Mouse (Mus musculus): Measurements from ENCODE around the gene Gm3336.

Gm3336 gene

DNA sequence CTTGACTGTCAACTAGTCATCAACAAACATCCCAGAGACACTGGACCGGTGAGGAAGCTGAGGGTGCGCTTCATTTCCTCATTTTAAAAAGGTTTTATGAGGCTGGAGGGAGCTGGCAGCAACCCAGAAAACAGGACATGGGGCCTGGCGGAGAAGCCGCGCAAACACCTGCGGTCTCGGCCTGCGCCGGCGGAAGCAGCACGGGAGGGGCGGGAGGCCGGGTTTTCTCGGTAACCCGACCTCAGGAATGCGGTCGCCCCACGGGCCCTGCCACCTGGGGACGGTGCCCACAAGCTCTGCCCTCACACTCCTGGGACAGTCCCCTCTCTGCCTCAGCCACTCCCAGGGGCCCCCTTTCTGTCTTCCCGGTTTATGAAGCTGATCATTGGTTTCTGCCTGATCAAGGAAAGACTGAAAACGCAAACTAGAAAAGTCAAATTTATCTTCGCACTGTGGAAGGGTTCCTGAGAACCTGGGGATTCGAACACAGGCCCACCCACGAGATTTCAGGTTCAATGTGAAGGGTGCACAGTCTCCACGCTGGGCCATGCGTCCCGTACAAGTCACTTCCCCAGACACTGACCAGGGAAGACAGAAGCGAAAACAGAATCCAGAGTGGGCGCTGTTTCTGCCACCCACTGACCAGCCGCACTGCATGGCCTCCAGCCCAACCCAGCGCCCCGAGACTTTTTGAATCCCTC is 22.9 kb upstream of the Gm3336 start:
- DNase-seq (ENCODE audit: low spot score): no peak

DNA sequence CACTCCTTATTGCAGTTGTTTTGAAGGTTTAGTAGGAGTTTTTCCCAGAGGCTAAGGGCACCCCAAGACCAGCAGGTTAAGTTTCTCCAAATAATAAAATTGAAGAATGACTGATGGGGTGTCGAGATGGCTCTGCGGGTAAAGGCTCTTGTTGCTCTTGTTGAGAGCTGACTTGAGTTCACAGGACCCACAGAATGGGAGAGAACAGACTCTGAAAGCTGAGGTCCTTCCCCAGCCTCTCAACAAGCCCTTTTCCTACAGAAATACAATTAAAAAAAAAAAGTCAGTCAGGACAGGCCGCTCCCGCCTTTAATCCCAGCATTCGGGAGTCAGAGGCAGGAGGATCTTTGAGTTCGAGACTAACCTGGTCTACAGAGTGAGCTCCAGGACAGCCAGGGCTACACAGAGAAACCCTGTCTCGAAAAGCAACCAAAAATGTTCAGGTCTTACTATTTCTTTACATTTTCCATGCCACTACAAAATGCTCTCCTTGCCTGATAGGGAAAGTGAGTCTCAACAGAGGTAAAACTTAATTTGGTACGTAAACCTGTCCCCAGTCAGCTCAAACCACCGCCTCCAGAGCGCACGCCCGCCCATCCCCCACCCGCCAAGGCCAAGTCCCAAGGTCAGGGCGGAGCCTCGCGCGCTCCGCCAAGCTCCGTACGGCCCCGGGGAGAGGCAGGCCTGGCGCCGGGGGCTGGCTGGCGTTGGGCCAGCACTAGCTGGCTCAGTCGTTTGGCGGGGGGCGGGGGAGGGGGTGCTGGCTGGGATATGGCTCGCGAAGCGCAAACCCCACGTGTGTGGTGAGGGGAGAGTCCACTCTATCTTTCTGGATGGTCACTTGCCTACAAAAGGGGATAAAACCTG is 22.1 kb upstream of the Gm3336 start:
- DNase-seq (ENCODE audit: low spot score): peak; percentile 71

DNA sequence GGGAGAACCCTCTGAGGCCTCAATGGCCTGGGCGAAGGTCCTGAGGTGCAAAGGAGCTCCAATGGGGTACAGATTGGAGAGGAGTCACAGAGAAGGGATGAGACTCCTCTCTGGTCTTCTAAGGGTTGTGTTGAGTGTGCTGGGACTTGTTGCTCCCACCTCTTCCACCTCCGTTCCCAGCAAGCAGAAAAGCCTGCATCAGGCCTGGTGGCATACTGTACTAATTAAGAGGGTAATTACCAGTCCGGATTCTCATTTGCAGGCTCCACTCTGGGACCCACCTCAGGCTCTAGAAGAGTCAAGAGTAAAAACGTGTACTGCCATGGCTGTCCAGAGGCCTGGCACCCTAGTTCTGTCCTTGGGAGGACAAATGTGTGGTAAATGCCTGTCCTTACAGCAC is 21.4 kb upstream of the Gm3336 start:
- no peak for DNase-seq (ENCODE audit: low spot score)

DNA sequence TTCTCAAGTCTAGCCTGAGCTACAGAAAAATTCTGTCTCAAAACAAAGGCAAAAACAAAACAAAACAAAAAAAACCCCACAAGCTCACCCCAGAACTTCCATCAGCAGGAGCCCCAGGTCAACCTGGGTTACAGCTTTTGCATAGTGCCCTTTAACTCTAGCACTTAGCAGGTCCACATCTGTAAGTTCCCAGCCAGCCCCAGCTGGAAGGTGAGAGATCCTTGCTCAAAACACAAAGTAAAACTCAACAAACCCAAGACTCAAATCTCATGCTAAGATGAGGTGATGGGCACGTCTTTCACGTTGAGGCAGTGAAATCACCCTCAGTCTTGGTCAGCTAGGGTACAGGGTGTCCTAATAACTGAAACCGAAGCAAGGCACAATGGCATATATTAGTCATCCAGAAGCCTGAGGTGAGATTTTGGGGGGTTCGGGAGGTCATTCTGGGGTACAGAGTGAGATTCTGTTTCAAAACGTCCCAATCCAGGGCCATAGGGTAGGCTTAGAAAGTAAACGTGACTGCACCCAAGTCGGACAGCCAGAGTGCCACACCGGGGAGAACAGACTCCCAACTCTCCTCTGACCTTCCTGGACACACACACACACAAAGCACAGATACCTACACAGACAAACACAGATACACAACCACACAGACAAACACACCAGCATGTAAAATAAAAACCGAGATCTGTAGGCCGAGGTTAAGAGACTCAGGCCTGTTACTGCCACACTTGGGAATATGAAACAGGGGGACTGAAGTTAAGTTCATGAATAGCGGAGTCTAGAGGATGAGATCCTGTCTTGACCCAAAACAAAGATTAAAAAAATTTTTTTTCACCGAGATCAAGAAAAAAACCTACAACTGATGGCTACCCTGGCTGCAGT is 20.7 kb upstream of the Gm3336 start:
- no peak for DNase-seq (ENCODE audit: low spot score)

DNA sequence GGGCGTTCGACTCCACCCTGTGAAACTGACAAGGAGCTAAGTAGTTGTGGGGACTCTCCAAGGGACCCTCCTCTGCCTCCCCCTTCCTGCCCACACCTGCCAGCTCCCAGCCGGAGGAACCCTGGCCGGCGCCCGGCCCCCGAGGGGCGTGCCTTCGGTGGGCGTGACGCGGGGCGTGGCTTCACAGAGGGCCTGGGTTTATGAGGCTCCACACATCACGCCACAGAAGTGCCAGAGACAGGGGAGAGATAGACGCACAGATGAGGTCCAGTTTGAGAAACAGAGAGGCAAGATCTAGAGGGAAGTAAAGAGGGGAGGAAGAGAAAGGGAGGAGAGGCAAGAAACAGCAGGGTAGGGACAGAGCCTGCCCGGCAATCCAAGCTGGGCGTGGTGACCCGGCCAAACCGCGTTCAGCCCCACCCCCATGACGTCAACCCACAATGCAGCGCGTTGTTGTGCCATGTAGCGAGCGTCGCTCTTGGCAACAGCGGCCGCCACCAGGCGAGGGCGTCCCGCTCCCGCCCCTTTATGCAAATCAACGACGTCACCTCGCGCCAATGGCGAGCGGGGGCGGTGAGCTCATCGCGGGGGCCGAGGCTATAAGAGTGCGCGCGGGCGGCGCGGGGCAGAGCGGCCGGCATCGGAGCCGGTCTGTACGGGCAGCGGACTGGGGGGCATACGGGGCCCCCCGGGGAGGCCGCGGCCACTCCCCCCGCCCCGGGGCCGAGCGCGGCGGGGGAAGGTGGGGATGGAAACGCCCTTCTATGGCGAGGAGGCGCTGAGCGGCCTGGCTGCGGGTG is 19.8 kb upstream of the Gm3336 start, which contains the start of gene Jund:
TSS of gene Jund (plus strand) at position 640 of the 800 bp plus-strand sequence.
- DNase-seq (ENCODE audit: low spot score): peak; percentile 100

DNA sequence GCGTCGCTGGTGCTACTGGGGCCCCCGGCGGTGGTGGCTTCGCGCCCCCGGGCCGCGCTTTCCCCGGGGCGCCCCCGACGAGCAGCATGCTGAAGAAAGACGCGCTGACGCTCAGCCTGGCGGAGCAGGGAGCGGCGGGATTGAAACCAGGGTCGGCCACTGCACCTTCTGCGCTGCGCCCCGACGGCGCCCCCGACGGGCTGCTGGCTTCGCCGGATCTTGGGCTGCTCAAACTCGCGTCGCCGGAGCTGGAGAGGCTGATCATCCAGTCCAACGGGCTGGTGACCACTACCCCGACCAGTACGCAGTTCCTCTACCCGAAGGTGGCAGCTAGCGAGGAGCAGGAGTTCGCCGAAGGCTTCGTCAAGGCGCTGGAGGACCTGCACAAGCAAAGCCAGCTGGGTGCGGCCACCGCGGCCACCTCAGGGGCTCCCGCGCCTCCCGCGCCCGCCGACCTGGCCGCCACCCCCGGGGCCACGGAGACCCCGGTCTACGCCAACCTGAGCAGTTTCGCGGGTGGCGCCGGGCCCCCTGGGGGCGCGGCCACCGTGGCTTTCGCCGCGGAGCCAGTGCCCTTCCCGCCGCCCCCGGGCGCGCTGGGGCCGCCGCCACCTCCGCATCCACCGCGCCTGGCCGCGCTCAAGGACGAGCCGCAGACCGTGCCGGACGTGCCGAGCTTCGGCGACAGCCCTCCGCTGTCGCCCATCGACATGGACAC is 19.1 kb upstream of the Gm3336 start:
- no peak for DNase-seq (ENCODE audit: low spot score)

DNA sequence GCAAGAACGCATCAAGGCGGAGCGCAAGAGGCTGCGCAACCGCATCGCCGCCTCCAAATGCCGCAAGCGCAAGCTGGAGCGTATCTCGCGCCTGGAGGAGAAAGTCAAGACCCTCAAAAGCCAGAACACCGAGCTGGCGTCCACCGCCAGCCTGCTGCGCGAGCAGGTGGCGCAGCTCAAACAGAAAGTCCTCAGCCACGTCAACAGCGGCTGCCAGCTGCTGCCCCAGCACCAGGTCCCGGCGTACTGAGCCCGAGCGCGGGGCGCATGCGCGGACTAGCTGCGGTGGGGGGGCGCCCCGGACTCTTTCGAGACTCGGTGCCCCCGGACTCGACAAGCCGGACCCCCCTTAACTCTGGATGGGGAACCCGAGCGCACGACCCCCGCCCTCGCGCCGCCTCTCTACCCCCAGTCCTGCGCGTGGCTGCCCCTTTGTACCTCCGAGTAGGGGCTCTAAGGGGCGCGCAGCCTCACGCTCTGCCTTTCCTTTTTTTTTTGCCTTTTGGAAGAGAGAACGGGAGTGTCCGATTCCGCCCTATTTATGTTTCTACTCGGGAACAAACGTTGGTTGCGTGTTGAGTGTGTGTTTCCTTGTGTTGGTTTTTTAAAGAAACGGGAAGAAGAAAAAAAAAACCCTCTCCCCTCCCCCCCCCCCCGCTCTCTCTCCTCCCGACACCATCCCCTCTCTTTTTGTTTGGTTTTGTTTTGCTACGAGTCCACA is 18.3 kb upstream of the Gm3336 start:
- DNase-seq (ENCODE audit: low spot score): peak; percentile 85

DNA sequence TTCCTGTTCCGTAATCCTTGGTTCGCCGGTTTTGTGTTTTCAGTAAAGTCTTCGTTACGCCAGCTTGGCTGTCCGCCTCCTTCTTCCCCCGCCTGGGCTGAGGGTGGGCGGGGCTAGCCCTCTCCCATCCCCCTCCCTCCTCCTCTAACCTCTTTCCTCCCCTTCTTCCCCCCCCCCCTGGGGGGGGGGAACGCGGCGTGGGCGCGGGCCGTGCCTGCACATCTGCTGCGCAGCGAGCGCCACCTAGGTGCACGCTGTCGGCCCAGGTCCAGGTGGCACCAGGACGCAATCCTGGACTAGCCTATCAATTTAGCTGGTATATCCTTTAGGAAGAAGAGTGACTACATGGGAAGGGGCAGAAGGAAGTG is 17.8 kb upstream of the Gm3336 start:
- DNase-seq (ENCODE audit: low spot score): peak; percentile 90

DNA sequence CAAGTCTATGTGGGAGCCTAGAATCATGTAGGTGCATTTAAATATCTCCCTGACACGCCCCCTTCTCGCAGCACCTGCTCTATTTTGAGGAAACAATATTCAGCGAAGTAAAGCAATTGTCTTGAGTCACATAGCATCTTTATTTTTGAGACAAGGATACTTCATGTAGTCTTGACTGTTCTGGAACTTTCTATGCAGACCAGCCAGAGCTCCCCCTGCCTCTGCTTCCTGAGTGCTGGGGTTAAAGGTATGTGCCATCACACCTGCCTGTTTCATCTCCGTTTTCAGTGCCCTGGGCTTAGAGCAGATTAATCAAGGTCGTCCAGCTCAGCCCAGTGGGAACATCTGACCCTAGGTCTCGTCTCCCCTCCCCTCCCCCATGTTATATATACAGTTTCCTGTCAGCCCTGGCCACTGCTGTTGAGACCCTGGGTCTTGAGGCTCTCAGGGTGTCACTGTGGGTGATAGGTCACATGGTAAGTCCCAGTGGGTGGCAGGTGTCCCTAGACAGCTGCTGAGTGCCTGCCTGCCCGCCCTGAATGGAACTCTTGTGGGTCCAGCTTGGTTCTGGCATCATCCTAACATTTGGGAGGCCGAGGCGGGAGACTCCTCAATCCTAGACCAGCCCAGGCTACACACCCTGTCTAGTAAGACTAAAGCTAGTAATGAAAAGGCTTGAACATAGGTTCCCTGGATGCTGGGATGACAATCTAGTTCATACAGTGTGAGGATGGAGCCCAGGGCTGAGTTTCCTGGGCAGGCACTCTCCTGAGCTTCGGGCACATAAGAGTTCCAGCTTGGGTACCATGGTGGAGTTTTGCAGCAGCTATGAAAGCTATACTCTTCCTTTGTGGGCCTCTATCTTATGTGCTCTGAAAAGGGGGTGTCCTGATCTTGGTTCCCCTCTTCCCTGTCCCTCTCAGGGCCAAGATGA is 17.0 kb upstream of the Gm3336 start:
- DNase-seq (ENCODE audit: low spot score): no peak

DNA sequence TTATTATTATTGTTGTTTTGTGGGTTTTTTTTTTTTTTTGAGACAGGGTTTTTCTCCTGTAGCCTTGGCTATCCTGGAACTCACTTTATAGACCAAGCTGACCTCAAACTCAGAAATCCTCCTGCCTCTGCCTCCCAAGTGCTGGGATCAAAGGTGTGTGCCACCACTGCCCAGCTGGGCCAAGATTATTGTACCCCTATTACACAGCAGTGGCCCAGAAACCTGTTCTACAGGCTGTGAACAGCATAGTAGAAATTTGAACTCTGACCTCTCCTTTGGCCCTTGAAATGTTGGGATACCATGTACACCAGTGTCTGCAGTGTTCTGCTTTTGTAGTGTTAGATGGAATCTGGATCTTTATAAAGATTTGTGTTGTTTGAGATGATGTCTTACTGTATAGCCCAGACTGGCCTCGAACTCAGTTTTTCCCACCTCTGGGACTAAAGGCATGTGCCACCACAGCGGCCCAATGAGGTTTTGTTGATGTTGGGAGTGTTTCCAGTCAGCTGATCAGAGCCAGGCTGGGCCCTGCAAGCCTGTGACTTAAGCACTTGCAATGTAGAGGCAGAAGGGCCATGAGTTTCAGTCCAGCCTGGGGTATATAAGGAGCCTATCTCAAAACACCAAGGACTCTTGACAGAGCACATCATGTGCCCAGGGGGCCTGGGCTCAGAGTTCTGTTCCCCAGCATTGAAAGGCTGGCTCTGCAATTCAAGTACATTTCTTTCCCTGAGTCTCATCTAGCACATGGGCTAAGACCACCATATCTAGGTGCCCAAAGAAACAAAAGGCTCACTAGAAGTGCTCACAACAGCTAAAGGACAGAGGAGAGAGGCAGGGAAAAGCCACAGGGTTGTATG is 16.1 kb upstream of the Gm3336 start:
- DNase-seq (ENCODE audit: low spot score): no peak

DNA sequence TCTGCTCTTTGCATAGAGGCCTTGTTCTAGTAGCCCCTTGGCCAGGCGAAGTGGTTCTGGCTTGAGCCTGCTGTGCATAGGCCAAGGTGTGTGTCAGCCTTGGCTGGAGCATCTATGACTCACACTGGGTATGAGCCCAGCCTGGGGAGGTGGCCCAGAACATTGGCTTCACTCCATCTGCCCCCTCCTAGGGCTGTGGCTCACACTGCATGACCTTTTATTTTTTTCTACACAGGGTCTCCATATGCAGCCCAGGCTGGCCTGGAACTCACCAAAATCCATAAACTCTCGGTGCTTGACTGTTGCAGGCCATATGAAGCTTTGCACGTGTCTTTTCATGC is 15.5 kb upstream of the Gm3336 start:
- no peak for DNase-seq (ENCODE audit: low spot score)

DNA sequence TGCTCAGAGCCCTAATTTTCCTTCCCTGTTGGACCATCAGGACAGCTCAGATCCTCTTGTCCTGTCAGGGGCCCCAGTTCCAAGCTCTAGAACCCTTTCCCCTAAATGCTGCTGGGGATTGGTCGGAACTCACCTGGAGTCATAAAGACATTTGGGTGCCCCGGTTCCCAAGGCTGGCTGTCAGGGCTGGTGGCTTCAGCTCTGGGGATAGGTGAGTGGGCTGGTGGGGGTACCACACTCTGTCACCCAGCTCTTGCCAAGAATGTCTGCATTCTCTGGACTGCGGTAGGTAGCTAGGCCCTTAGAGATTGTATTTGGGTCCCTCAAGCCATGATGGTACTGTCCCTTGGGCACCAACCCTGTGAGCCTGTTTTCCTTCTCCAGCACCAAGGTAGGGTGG is 15.1 kb upstream of the Gm3336 start, which contains the start of gene Iqcn:
TSS of gene Iqcn (plus strand) at position 171 of the 400 bp plus-strand sequence.
- DNase-seq (ENCODE audit: low spot score): no peak

DNA sequence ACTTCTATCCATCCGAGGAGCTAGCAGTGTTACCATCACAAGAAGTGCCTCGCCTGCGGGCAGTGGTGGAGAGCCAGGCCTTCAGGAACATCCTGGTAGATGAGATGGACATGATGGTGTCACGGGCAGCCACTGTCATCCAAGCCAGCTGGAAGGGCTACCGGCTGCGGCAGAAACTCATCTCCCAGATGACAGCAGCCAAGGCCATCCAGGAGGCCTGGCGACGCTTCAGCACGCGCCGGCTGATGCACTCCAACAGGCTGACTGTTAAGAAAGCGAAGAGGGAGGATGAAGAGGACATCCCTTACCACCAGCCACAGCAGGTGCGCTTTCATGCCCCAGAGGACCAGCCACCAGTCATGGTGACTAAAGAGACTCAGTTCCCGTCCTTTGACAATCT is 10.1 kb upstream of the Gm3336 start:
- DNase-seq (ENCODE audit: low spot score): no peak

DNA sequence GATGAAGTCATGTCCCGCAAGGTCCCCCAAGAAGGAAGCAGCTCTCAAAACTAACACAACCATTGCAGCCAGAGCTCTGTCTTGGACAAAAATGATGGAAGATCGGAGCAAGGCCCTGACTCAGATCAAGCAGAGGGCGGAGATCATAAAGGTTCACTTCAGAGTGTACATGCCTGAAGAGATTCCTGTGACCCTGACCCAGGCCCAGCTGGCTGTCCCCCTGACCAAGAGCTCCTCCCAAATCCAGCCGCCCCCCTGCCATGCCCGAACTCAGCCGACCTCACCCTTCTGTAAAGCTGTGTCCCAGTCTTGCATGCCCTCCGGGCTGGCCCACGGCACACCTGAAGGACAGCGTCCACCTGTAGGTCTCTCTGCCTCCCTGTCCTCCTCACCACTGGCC is 8.5 kb upstream of the Gm3336 start:
- no peak for DNase-seq (ENCODE audit: low spot score)

DNA sequence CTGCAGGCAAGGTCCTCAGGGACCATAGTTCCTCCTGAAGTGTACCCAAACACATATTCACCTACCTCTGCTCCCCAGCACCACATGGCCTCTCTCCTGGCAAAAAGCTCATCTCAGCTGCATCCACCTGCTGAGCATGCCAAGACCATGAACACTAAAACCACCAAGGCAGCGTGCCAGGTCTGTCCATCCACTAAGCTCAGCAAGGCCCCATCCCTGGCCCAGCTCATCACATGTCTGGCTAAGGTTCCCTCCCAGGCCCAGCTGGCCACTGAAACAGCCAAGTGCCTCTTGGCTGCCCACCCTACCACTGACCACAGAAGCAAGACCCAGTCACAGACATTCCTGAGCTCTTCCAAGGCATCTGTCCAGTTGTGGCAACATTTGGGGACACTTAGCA is 8.0 kb upstream of the Gm3336 start:
- no peak for DNase-seq (ENCODE audit: low spot score)

DNA sequence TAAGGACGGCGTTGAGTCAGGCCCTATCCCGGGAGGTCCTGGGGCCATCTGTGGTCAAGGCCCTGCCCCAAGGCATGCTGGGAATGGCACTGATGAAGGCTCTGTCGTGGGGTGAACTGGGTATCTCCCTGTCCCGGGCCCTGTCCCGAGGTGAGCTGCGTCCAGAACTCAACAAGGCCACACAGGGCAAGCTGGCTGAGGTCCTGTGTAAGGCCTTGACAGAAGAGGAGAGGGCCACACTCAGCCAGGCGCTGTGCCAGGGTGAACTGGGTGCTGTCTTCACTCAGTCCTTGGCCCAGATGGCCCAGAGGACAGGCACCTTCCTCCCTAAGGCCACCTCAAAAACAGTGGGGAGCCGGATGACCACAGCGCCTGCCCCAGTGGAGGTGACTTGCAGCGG is 7.3 kb upstream of the Gm3336 start:
- DNase-seq (ENCODE audit: low spot score): no peak

DNA sequence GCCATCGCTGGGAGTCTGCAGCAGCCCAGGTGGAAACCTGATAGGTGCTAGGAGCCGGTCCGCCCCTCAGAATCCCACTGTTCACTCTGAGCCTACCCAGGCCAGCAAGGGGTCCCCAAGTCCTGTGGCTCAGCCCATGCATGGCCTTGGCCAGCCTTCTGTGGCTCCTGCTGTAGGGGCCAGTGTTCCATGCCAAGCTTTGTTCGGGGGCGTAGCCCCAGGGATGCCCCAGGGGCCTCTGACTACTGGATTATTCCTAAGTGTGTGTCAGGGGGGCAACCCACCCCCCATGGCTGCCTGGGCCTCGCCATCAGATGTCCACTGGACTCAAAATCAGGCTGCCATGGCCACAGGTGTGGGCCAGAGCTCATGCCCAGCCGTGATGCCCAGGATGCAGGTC is 4.4 kb upstream of the Gm3336 start:
- no peak for DNase-seq (ENCODE audit: low spot score)

DNA sequence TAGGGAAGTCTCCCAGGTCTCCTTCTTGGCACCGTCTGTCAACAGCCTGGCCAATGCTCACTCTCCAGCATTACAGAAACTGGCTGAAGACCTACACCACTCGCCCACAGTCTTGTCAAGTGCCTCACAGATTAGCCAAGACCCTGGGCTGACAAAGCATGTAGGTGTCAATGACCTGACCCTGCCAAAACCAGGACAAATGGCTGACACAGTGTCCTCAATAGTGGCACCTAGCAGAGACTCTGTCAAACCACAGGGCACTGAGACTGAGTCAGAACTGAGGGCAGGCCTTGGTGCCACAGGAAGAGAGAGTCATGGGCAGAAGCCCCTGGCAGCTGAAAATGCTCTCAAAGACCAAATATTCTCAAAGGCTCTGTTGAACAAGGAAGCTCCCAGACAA is 3.3 kb upstream of the Gm3336 start:
- DNase-seq (ENCODE audit: low spot score): no peak
